ENCODE assay signal across 18 mouse cellular contexts in genomic region chr12:77484761-77485160, GRCm38 (mm10).
DNase-seq lines count a peak whose midpoint lies in the region; ATAC-seq lines count a peak whose summit lies in the region.
"Had no signal": no experiment of that assay in that cellular context is flagged by ENCODE, and none has a peak within 500 bp of the region (broad histone marks: within the 10 kb centered on the region; RNA-seq: fewer than 3 reads in every experiment).

No protein-coding gene starts in this region.

- intact Hi-C loops in heart, postnatal 14 days (cut with DNase I): no loop called here

- peak; percentile 43; the same call in 1 of the 2 replicates for ATAC-seq in cerebellum, adult (ENCODE audit: insufficient number of reproducible peaks, low FRiP score, low TSS enrichment)
- ATAC-seq: activated CD4-positive, CD25-positive, alpha-beta regulatory T cell, adult 4 months; forebrain, embryonic 14.5 days; forebrain, postnatal 0 days; hindbrain, postnatal 0 days; intestine, postnatal 0 days had no signal

- DNase-seq in cerebellum, postnatal 4 days (ENCODE audit: low spot score in 2 of 2): no peak
- peak; percentile 34 to 50 for DNase-seq in cerebellum, adult 18-20 months
- DNase-seq in cerebellum, adult 9-11 months: peak; percentile 60
- peak; percentile 45 to 60 for DNase-seq in cerebellum, postnatal 25 days
- no peak for DNase-seq in thymus, postnatal 4 days
- DNase-seq in heart, postnatal 14 days: no peak
- DNase-seq in frontal cortex, postnatal 14 days (ENCODE audit: low spot score in 2 of 2): no peak
- DNase-seq: adrenal gland, adult 8-10 months; adrenal gland, postnatal 36 days; forebrain, postnatal 0 days; gastrocnemius, postnatal 36 days; heart, adult 2 months; kidney, adult 2 months had no signal

Comparison
In these comparisons a context has a peak if more than half of its experiments do, and no peak if none do; other contexts are left out.
1. DNase-seq: peak in cerebellum, adult 18-20 months (2 of 2), cerebellum, adult 9-11 months (single experiment) and cerebellum, postnatal 25 days (2 of 2); none in cerebellum, postnatal 4 days (0 of 2), thymus, postnatal 4 days (single experiment), heart, postnatal 14 days (0 of 2) and frontal cortex, postnatal 14 days (0 of 2).